Comparison of ENCODE assay signal across 24 mouse cellular contexts in genomic region chr9:113258556-113258955, GRCm38 (mm10).
A peak's percentile ranks its signal among the peaks of the same experiment; 100 is the strongest.
DNase-seq lines count a peak whose midpoint lies in the region; ATAC-seq and TF ChIP-seq lines count a peak whose summit lies in the region.
"Had no signal": no experiment of that assay in that cellular context is flagged by ENCODE, and none has a peak within 500 bp of the region (broad histone marks: within the 10 kb centered on the region; RNA-seq: fewer than 3 reads in every experiment).

No protein-coding gene starts in this region.

- 26% methylated on average over 2 of the region's 2 CpGs for WGBS in cerebellum, adult 2 months

- no peak for ATAC-seq in cerebellum, adult (ENCODE audit: insufficient number of reproducible peaks, low FRiP score, low TSS enrichment)
- no peak for ATAC-seq in megakaryocyte, adult 5-6 weeks (ENCODE audit: poor library complexity, severe bottlenecking)
- ATAC-seq: CD4-positive, CD25-positive, alpha-beta regulatory T cell, adult 4 months; forebrain, embryonic 13.5 days; forebrain, embryonic 16.5 days; hindbrain, embryonic 16.5 days; intestine, embryonic 15.5 days had no signal

- no peak for TF ChIP-seq CTCF in cerebellum, adult 2 months (IDR thresholded peaks at IDR 0.05; ENCODE audit: borderline replicate concordance, insufficient read depth, low read depth, low read length)

- H3K4me1 ChIP-seq in cerebellum, adult 2 months (ENCODE audit: control insufficient read depth, insufficient read depth, low read length): no peaks in the 10 kb centered on the region
- H3K4me1 ChIP-seq: forebrain, embryonic 10.5 days; forebrain, embryonic 13.5 days; heart, embryonic 15.5 days; hindbrain, embryonic 10.5 days; intestine, embryonic 15.5 days had no signal

- no peak overlapping the region for H3K27ac ChIP-seq in cerebellum, adult 2 months (ENCODE audit: insufficient read depth, low read length)
- H3K27ac ChIP-seq: forebrain, embryonic 10.5 days; forebrain, embryonic 13.5 days; heart, adult 2 months; heart, embryonic 15.5 days; hindbrain, embryonic 10.5 days; hindbrain, embryonic 13.5 days; intestine, embryonic 15.5 days had no signal

- peak; percentile 23 to 62 for DNase-seq in cerebellum, adult 2 months
- peak; percentile 18 for DNase-seq in cerebellum, adult 9-11 months
- peak; percentile 30 to 32 for DNase-seq in cerebellum, postnatal 10 days
- DNase-seq in cerebellum, postnatal 36 days: peak; percentile 17 to 27
- DNase-seq: adrenal gland, adult 2 months; adrenal gland, postnatal 14 days; gastrocnemius, postnatal 10 days; gastrocnemius, postnatal 36 days; heart, adult 2 months; heart, postnatal 10 days; heart, postnatal 36 days; kidney, adult 18-20 months; kidney, adult 9 months had no signal

- H3K27me3 ChIP-seq in cerebellum, adult 2 months (ENCODE audit: control insufficient read depth, insufficient read depth, low read length): no peaks in the 10 kb centered on the region
- H3K27me3 ChIP-seq: forebrain, embryonic 13.5 days; heart, embryonic 15.5 days; hindbrain, embryonic 13.5 days; intestine, embryonic 15.5 days had no signal

- TF ChIP-seq POLR2A in cerebellum, adult 2 months (IDR thresholded peaks at IDR 0.05; ENCODE audit: borderline replicate concordance, insufficient read depth, low read length): no peak

- H3K4me3 ChIP-seq in cerebellum, adult 2 months (replicated peaks; ENCODE audit: insufficient read depth, low read depth, low read length): no peak overlapping the region
- H3K4me3 ChIP-seq: forebrain, embryonic 10.5 days; forebrain, embryonic 13.5 days; heart, adult 2 months; heart, embryonic 15.5 days; hindbrain, embryonic 10.5 days; hindbrain, embryonic 13.5 days; intestine, embryonic 15.5 days had no signal
